Mouse (Mus musculus) lung, embryonic 16.5 days (tissue): Measurements from ENCODE around the gene Atf6. TPM values are rescaled to one million over a fixed set of nuclear protein-coding genes. Genes with fewer than 3 reads are reported as not detected.
A peak's percentile ranks its signal among the peaks of the same experiment; 100 is the strongest.

Experiments used
- ATAC-seq: fragments of 200-750 bp; cut with Nextera tagmentation; 2 replicates; pipeline ENCODE4 v1.8.0; 2017; ENCODE audit warnings: low read depth, mild to moderate bottlenecking, moderate library complexity
- H3K27ac ChIP-seq: fragments of 300-500 bp; sonication (generic); 2 replicates; pipeline ENCODE4 v1.5.1; 2014; ENCODE audit warnings: mild to moderate bottlenecking, control low read depth, low read length
- H3K27me3 ChIP-seq: fragments of 300-500 bp; sonication (generic); 2 replicates; pipeline ENCODE4 v1.6.1; 2014; ENCODE audit warnings: low read depth, low read length, mixed read lengths; ENCODE audit not compliant: control insufficient read depth, insufficient read depth
- H3K36me3 ChIP-seq: fragments of 300-500 bp; sonication (generic); 2 replicates; pipeline ENCODE4 v1.6.1; 2014; ENCODE audit warnings: low read length; ENCODE audit not compliant: control insufficient read depth, insufficient read depth
- H3K4me1 ChIP-seq: fragments of 300-500 bp; sonication (generic); replicated peaks from 2 replicates; pipeline ENCODE4 v1.6.1; 2014; ENCODE audit warnings: low read length, mixed read lengths; ENCODE audit not compliant: control insufficient read depth, insufficient read depth
- H3K4me2 ChIP-seq: fragments of 300-500 bp; sonication (generic); 2 replicates; pipeline ENCODE4 v1.6.1; 2014; ENCODE audit warnings: low read depth, low read length, control low read depth
- H3K4me3 ChIP-seq: fragments of 300-500 bp; sonication (generic); 2 replicates; pipeline ENCODE4 v1.5.1; 2014; ENCODE audit warnings: mild to moderate bottlenecking, low read length, control low read depth
- H3K9ac ChIP-seq: fragments of 300-500 bp; sonication (generic); 2 replicates; pipeline ENCODE4 v1.6.1; 2014; ENCODE audit warnings: low read length, control low read depth
- H3K9me3 ChIP-seq: fragments of 300-500 bp; sonication (generic); 2 replicates; pipeline ENCODE4 v1.6.1; 2016; ENCODE audit warnings: low read length; ENCODE audit not compliant: control insufficient read depth
- WGBS: fragments of 180-500 bp; shearing (Covaris S2); extraction: QIAGEN DNeasy Blood & Tissue Kit; methylation state at CpG from one replicate; pipeline ENCODE4 v1.1.7; 2014; 5-methylcytosine and 5-hydroxymethylcytosine counted together
- polyA plus RNA-seq: library from polyadenylated mRNA; unstranded; fragments of >200 nt; fragmentation: Nextera tagmentation; extraction: Ambion mirVana; gene quantifications from 2 replicates; pipeline ENCODE4 v1.2.1, GENCODE M21; 2015

The Atf6 gene
- polyA plus RNA-seq, 1 experiment from 2014 or later: 11.1 TPM

- 0 out of 2 replicates have a peak, but pooled peaks have one; percentile 52 for ATAC-seq
- no peaks in the 10 kb centered on the region for H3K4me1 ChIP-seq
- H3K9me3 ChIP-seq: no peaks in the 10 kb centered on the region
- no peaks in the 10 kb centered on the region for H3K36me3 ChIP-seq
- no peak overlapping the region for H3K9ac ChIP-seq
- WGBS: 29% methylated on average over 10 of the region's 10 CpGs
- peaks cover 14% of the 10 kb centered on the region for H3K27me3 ChIP-seq
- peak overlapping the region; percentile 26; the same call in 1 of the 2 replicates for H3K4me2 ChIP-seq
- no peak overlapping the region for H3K4me3 ChIP-seq
- H3K27ac ChIP-seq: no peak overlapping the region
Measured at GRCm38 (mm10) chr1:170901536-170902238, 34.1 kb upstream of the Atf6 start.

GRCm38 (mm10) chr1:170900799-170901467 is 33.4 kb upstream of the Atf6 start:
- no peaks in the 10 kb centered on the region for H3K36me3 ChIP-seq
- no peak for ATAC-seq
- no peak overlapping the region for H3K4me3 ChIP-seq
- H3K4me1 ChIP-seq: no peaks in the 10 kb centered on the region
- no peaks in the 10 kb centered on the region for H3K9me3 ChIP-seq
- H3K27me3 ChIP-seq: peaks cover 7% of the 10 kb centered on the region; the same call in 1 of the 2 replicates
- WGBS: 29% methylated on average over 10 of the region's 10 CpGs
- H3K9ac ChIP-seq: no peak overlapping the region
- no peak overlapping the region for H3K4me2 ChIP-seq
- no peak overlapping the region for H3K27ac ChIP-seq

GRCm38 (mm10) chr1:170898413-170899075 is 31.0 kb upstream of the Atf6 start:
- H3K36me3 ChIP-seq: no peaks in the 10 kb centered on the region
- H3K9me3 ChIP-seq: no peaks in the 10 kb centered on the region
- no peak for ATAC-seq
- H3K4me3 ChIP-seq: no peak overlapping the region
- no peak overlapping the region for H3K4me2 ChIP-seq
- H3K27me3 ChIP-seq: peaks cover 7% of the 10 kb centered on the region; the same call in 1 of the 2 replicates
- H3K9ac ChIP-seq: no peak overlapping the region
- H3K4me1 ChIP-seq: no peaks in the 10 kb centered on the region
- no peak overlapping the region for H3K27ac ChIP-seq
- WGBS: 41% methylated on average over 16 of the region's 16 CpGs

- no peaks in the 10 kb centered on the region for H3K4me1 ChIP-seq
- 76% methylated on average over 5 of the region's 5 CpGs for WGBS
- no peaks in the 10 kb centered on the region for H3K9me3 ChIP-seq
- H3K9ac ChIP-seq: no peak overlapping the region
- H3K4me2 ChIP-seq: no peak overlapping the region
- H3K36me3 ChIP-seq: no peaks in the 10 kb centered on the region
- no peak for ATAC-seq
- H3K27me3 ChIP-seq: peaks cover 8% of the 10 kb centered on the region; the same call in 1 of the 2 replicates
- no peak overlapping the region for H3K4me3 ChIP-seq
- no peak overlapping the region for H3K27ac ChIP-seq
Measured at GRCm38 (mm10) chr1:170896651-170897281, 29.2 kb upstream of the Atf6 start.

- Histone ChIP-seq H3K4me2 (no peak overlapping the region), H3K27me3 (peaks cover 9% of the 10 kb centered on the region; the same call in 1 of the 2 replicates), H3K9me3 (no peaks in the 10 kb centered on the region), H3K36me3 (no peaks in the 10 kb centered on the region), H3K4me1 (no peaks in the 10 kb centered on the region), H3K4me3 (no peak overlapping the region), H3K27ac (no peak overlapping the region), H3K9ac (no peak overlapping the region)
- ATAC-seq: no peak
- WGBS: 58% methylated on average over 9 of the region's 9 CpGs
Measured at GRCm38 (mm10) chr1:170894603-170895602, 27.3 kb upstream of the Atf6 start.

GRCm38 (mm10) chr1:170892279-170892678 is 24.7 kb upstream of the Atf6 start:
- H3K9me3 ChIP-seq: no peaks in the 10 kb centered on the region
- H3K27me3 ChIP-seq: peaks cover 2% of the 10 kb centered on the region; the same call in 1 of the 2 replicates
- no peak overlapping the region for H3K4me2 ChIP-seq
- ATAC-seq: no peak
- 43% methylated on average over 1 of the region's 1 CpGs for WGBS
- H3K27ac ChIP-seq: no peak overlapping the region
- no peak overlapping the region for H3K4me3 ChIP-seq
- H3K36me3 ChIP-seq: no peaks in the 10 kb centered on the region
- H3K4me1 ChIP-seq: no peaks in the 10 kb centered on the region
- no peak overlapping the region for H3K9ac ChIP-seq

GRCm38 (mm10) chr1:170891646-170892045 is 24.1 kb upstream of the Atf6 start:
- ATAC-seq: no peak
- Histone ChIP-seq H3K4me1 (no peaks in the 10 kb centered on the region), H3K4me3 (no peak overlapping the region), H3K27me3 (peaks cover 2% of the 10 kb centered on the region; the same call in 1 of the 2 replicates), H3K4me2 (no peak overlapping the region), H3K27ac (no peak overlapping the region), H3K36me3 (no peaks in the 10 kb centered on the region), H3K9me3 (no peaks in the 10 kb centered on the region), H3K9ac (peak overlapping the region; percentile 23; the same call in 1 of the 2 replicates)
- WGBS: 40% methylated on average over 2 of the region's 2 CpGs

GRCm38 (mm10) chr1:170889310-170889709 is 21.7 kb upstream of the Atf6 start:
- 74% methylated on average over 4 of the region's 4 CpGs for WGBS
- H3K4me2 ChIP-seq: no peak overlapping the region
- peaks cover 2% of the 10 kb centered on the region; the same call in 1 of the 2 replicates for H3K27me3 ChIP-seq
- no peak for ATAC-seq
- no peaks in the 10 kb centered on the region for H3K36me3 ChIP-seq
- H3K27ac ChIP-seq: no peak overlapping the region
- H3K4me3 ChIP-seq: no peak overlapping the region
- no peaks in the 10 kb centered on the region for H3K9me3 ChIP-seq
- H3K9ac ChIP-seq: no peak overlapping the region
- peaks cover 2% of the 10 kb centered on the region for H3K4me1 ChIP-seq
